Mouse (Mus musculus): ENCODE measurements around the gene Tspan17. TPM values are rescaled to one million over a fixed set of nuclear protein-coding genes. Genes with fewer than 3 reads are reported as not detected.

Tspan17 gene
- total RNA-seq, 1 experiment = 10.4 TPM

DNA sequence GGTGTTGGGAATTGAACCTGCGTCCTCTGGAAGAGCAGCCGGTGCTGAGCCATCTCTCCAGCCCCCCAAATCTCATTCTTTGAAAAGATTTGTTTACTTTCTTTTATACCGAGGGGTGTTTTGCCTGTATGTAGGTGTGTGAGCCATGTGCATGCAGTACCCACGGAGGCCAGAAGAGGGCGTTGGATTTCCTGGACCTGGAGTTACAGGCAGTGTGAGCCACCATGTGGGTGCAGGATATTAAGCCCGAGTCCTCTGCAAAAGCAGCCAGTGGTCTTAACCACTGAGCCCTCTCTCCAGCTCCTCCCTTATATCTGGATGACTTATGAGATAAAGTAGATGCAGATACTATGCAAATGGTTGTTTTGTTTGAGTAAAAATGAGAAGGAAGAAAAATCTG lies 13.8 kb downstream of the Tspan17 start:
- in situ Hi-C loops (cut with MboI; ENCODE audit: low sequenced_read_pairs in 2 of 2, unreplicated experiment in 2 of 2) = loop anchor here (10.0 kb wide), 2 partner anchors 82 to 242 kb away; no protein-coding TSS in a partner anchor
- no peak for TF ChIP-seq MAFK (IDR thresholded peaks at IDR 0.05; ENCODE audit: insufficient read depth, low read depth, low read length)
- no peak for TF ChIP-seq HCFC1 (IDR thresholded peaks at IDR 0.05; ENCODE audit: borderline replicate concordance, insufficient read depth, low read length)
- TF ChIP-seq ZNF384 (IDR thresholded peaks at IDR 0.05; ENCODE audit: low read depth, low read length) = no peak
- TF ChIP-seq ZC3H11A (IDR thresholded peaks at IDR 0.05; ENCODE audit: borderline replicate concordance, low read depth, low read length) = peak; percentile 30; the same call in 1 of the 2 replicates
- TF ChIP-seq CHD2 (IDR thresholded peaks at IDR 0.05; ENCODE audit: low read depth, low read length) = no peak
- Histone ChIP-seq H3K4me1 (ENCODE audit: control insufficient read depth in 2 of 2, insufficient read depth in 2 of 2, low read length in 2 of 2, poor library complexity in 1 of 2) (peaks cover 0 to 3% of the 10 kb centered on the region in 2 experiments; a peak in 1 of 4 replicates), H3K27ac (ENCODE audit: insufficient read depth, low read depth, low read length, poor library complexity, severe bottlenecking) (no peak overlapping the region), H3K9me3 (ENCODE audit: control insufficient read depth, insufficient read depth, low read depth, low read length) (no peaks in the 10 kb centered on the region), H3K9ac (ENCODE audit: insufficient read depth, low read depth, low read length, poor library complexity, severe bottlenecking) (no peak overlapping the region), H3K36me3 (ENCODE audit: control insufficient read depth, insufficient read depth, low read length, poor library complexity, severe bottlenecking) (no peaks in the 10 kb centered on the region), H3K4me3 (ENCODE audit: insufficient read depth in 1 of 2, low read depth in 1 of 2, low read length in 2 of 2, poor library complexity in 1 of 2, severe bottlenecking in 1 of 2) (no peak overlapping the region)
- no peak for DNase-seq (ENCODE audit: low read depth, low spot score)

DNA sequence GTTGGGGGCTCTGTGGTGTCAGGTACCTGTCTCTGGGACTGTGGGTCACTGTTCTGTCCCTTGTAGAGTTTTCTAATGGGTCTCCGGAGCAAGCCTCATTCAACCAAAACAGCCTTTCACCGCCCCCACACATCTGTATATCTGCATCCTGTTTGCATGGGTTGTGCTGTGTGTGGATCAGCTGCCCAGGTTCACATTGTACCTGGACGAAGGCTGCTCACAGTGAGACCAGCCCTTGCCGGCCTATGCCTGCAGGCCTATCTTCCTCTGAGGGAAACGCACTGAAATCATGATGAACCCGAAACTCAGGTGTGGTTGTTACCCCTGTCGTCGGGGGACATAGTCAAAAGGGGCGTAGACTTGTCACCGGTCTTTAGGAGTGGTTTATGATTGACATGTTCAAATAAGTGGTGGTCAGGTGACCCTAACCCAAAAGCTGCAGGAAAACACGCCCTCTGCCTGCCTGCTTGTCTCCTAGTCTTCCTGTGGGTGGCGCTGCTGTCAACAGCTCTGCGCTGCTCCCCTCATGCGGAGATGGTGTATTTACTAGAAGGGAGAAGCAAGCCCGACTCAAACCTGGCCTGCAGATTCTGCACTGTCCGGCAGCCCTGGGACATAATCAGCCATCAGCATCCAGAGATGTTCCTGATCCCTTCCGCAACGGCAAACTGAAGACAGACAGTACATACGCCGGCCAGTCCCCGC lies 16.1 kb downstream of the Tspan17 start:
- Histone ChIP-seq H3K9ac (ENCODE audit: insufficient read depth, low read depth, low read length, poor library complexity, severe bottlenecking) (no peak overlapping the region), H3K4me1 (ENCODE audit: control insufficient read depth in 2 of 2, insufficient read depth in 2 of 2, low read length in 2 of 2, poor library complexity in 1 of 2) (peaks cover 0 to 3% of the 10 kb centered on the region in 2 experiments; a peak in 1 of 4 replicates), H3K36me3 (ENCODE audit: control insufficient read depth, insufficient read depth, low read length, poor library complexity, severe bottlenecking) (no peaks in the 10 kb centered on the region), H3K9me3 (ENCODE audit: control insufficient read depth, insufficient read depth, low read depth, low read length) (no peaks in the 10 kb centered on the region), H3K4me3 (ENCODE audit: insufficient read depth in 1 of 2, low read depth in 1 of 2, low read length in 2 of 2, poor library complexity in 1 of 2, severe bottlenecking in 1 of 2) (no peak overlapping the region), H3K27ac (ENCODE audit: insufficient read depth, low read depth, low read length, poor library complexity, severe bottlenecking) (no peak overlapping the region)
- in situ Hi-C loops (cut with MboI; ENCODE audit: low sequenced_read_pairs in 2 of 2, unreplicated experiment in 2 of 2) = loop anchor here (5.0 to 10.0 kb wide), 3 partner anchors 80 to 240 kb away; no protein-coding TSS in a partner anchor
- TF ChIP-seq ZC3H11A (IDR thresholded peaks at IDR 0.05; ENCODE audit: borderline replicate concordance, low read depth, low read length) = peak; percentile 81
- TF ChIP-seq HCFC1 (IDR thresholded peaks at IDR 0.05; ENCODE audit: borderline replicate concordance, insufficient read depth, low read length) = no peak
- no peak for DNase-seq (ENCODE audit: low read depth, low spot score)

DNA sequence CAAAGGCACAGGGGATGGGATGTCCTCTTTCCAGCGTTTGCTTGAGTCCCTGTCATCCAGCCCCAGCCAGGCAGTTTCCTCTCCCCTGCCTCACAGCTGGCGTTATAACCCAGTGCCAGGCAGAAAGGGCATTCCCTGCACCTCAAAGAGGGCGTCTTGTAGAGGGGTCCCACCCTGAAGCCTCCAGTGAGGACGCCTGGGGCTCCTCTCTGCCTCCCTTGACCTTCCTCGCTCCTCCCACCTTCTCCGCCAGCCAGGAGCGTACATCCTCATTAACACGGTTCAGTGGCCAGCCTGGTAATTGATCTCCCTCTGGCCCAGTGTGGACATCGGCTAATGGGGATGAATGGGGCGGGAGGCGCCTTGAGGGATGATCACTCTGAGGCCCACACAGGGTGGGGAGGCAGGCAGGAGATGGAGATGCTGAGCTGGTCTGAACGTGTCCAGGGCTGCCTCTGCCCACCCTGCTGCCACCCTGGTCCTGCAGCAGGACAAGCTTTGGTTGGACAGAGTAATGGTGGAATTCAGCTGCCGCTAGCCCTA lies 17.3 kb downstream of the Tspan17 start:
- H3K9ac ChIP-seq (ENCODE audit: insufficient read depth, low read depth, low read length, poor library complexity, severe bottlenecking) = no peak overlapping the region
- H3K27ac ChIP-seq (ENCODE audit: insufficient read depth, low read depth, low read length, poor library complexity, severe bottlenecking) = no peak overlapping the region
- H3K4me3 ChIP-seq (ENCODE audit: insufficient read depth in 1 of 2, low read depth in 1 of 2, low read length in 2 of 2, poor library complexity in 1 of 2, severe bottlenecking in 1 of 2) = no peak overlapping the region
- H3K9me3 ChIP-seq (ENCODE audit: control insufficient read depth, insufficient read depth, low read depth, low read length) = no peaks in the 10 kb centered on the region
- peaks cover 0 to 3% of the 10 kb centered on the region in 2 experiments; a peak in 1 of 4 replicates for H3K4me1 ChIP-seq (ENCODE audit: control insufficient read depth in 2 of 2, insufficient read depth in 2 of 2, low read length in 2 of 2, poor library complexity in 1 of 2)
- no peaks in the 10 kb centered on the region for H3K36me3 ChIP-seq (ENCODE audit: control insufficient read depth, insufficient read depth, low read length, poor library complexity, severe bottlenecking)
- in situ Hi-C loops (cut with MboI; ENCODE audit: low sequenced_read_pairs in 2 of 2, unreplicated experiment in 2 of 2) = loop anchor here (5.0 to 10.0 kb wide), 3 partner anchors 78 to 238 kb away; no protein-coding TSS in a partner anchor
- no peak for DNase-seq (ENCODE audit: low read depth, low spot score)
- TF ChIP-seq CHD2 (IDR thresholded peaks at IDR 0.05; ENCODE audit: low read depth, low read length) = no peak
- no peak for TF ChIP-seq MAFK (IDR thresholded peaks at IDR 0.05; ENCODE audit: insufficient read depth, low read depth, low read length)
- no peak for TF ChIP-seq ZNF384 (IDR thresholded peaks at IDR 0.05; ENCODE audit: low read depth, low read length)
- no peak for TF ChIP-seq ZC3H11A (IDR thresholded peaks at IDR 0.05; ENCODE audit: borderline replicate concordance, low read depth, low read length)
- no peak for TF ChIP-seq HCFC1 (IDR thresholded peaks at IDR 0.05; ENCODE audit: borderline replicate concordance, insufficient read depth, low read length)

DNA sequence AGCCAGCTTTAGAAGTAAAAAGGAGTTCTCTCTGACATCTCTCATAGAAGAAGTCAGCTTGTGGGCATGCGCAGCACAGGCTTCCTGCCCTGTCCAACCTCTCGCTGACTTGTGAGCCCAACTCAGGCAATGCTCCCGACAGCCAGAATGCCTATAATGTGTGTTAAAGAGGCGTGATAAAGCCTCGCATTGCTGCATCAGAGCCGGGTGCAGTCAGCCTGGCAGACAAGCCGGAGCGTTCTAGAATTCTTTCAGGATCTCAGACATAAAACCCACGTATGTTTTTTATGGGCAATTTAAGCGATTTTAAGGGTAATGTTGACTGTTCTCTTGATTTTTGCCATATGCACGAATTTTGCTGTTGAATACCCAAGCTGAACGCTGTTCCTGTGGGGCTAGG lies 18.9 kb downstream of the Tspan17 start:
- Histone ChIP-seq H3K4me3 (ENCODE audit: insufficient read depth in 1 of 2, low read depth in 1 of 2, low read length in 2 of 2, poor library complexity in 1 of 2, severe bottlenecking in 1 of 2) (no peak overlapping the region), H3K27ac (ENCODE audit: insufficient read depth, low read depth, low read length, poor library complexity, severe bottlenecking) (no peak overlapping the region), H3K36me3 (ENCODE audit: control insufficient read depth, insufficient read depth, low read length, poor library complexity, severe bottlenecking) (no peaks in the 10 kb centered on the region), H3K9ac (ENCODE audit: insufficient read depth, low read depth, low read length, poor library complexity, severe bottlenecking) (no peak overlapping the region), H3K9me3 (ENCODE audit: control insufficient read depth, insufficient read depth, low read depth, low read length) (no peaks in the 10 kb centered on the region), H3K4me1 (ENCODE audit: control insufficient read depth in 2 of 2, insufficient read depth in 2 of 2, low read length in 2 of 2, poor library complexity in 1 of 2) (peaks cover 0 to 3% of the 10 kb centered on the region in 2 experiments; a peak in 1 of 4 replicates)
- TF ChIP-seq HCFC1 (IDR thresholded peaks at IDR 0.05; ENCODE audit: borderline replicate concordance, insufficient read depth, low read length) (no peak), ZC3H11A (IDR thresholded peaks at IDR 0.05; ENCODE audit: borderline replicate concordance, low read depth, low read length) (no peak), ZNF384 (IDR thresholded peaks at IDR 0.05; ENCODE audit: low read depth, low read length) (no peak), CHD2 (IDR thresholded peaks at IDR 0.05; ENCODE audit: low read depth, low read length) (no peak), MAFK (IDR thresholded peaks at IDR 0.05; ENCODE audit: insufficient read depth, low read depth, low read length) (no peak)
- DNase-seq (ENCODE audit: low read depth, low spot score) = no peak
- in situ Hi-C loops (cut with MboI; ENCODE audit: low sequenced_read_pairs in 2 of 2, unreplicated experiment in 2 of 2) = loop anchor here (5.0 to 10.0 kb wide), 3 partner anchors 77 to 237 kb away; no protein-coding TSS in a partner anchor

Data from ES-E14 (cell line).